Mouse (Mus musculus) activated CD4-positive, CD25-positive, alpha-beta regulatory T cell, adult 4 months (primary cell): ENCODE measurements around the gene Mlycd. TPM values are rescaled to one million over a fixed set of nuclear protein-coding genes. Genes with fewer than 3 reads are reported as not detected.

Source experiments
- polyA plus RNA-seq, 2 experiments: library from polyadenylated mRNA; unstranded; fragments of 100-300 nt; shearing (Covaris generic); gene quantifications; one replicate each; pipeline ENCODE4 v1.2.1; 2017

Mlycd gene
- polyA plus RNA-seq, 2 experiments from 2014 or later = 4.2 to 6.4 TPM

Other genes with a start within 250 kb of the Mlycd start
- 100 to 1,000 TPM; 201 to 231 TPM for gene Hsbp1, start 50.4 kb upstream of the Mlycd start, polyA plus RNA-seq
- 10 to 100 TPM in 1 of 2 experiments, 1 to 10 TPM in 1; 8.0 to 18.6 TPM for gene Osgin1, start 39.2 kb downstream of the Mlycd start, polyA plus RNA-seq
- not detected for gene Necab2, start 51.8 kb downstream of the Mlycd start, polyA plus RNA-seq
- gene Slc38a8, start 106.8 kb downstream of the Mlycd start, polyA plus RNA-seq = not detected
- gene Mbtps1, start 163.9 kb downstream of the Mlycd start, polyA plus RNA-seq = 10 to 100 TPM; 28.6 to 44.1 TPM
- gene Hsdl1, start 180.3 kb downstream of the Mlycd start, polyA plus RNA-seq = 10 to 100 TPM; 44.3 to 54.5 TPM
- gene Dnaaf1, start 180.4 kb downstream of the Mlycd start, polyA plus RNA-seq = not detected
- 10 to 100 TPM in 1 of 2 experiments, 1 to 10 TPM in 1; 9.8 to 13.4 TPM for gene Taf1c, start 210.3 kb downstream of the Mlycd start, polyA plus RNA-seq
- gene Adad2, start 217.9 kb downstream of the Mlycd start, polyA plus RNA-seq = not detected
- gene Kcng4, start 240.8 kb downstream of the Mlycd start, polyA plus RNA-seq = not detected